Mouse (Mus musculus): Measurements from ENCODE around the gene Fscn3.

GRCm38 (mm10) chr6:28449253-28449652 is 21.7 kb downstream of the Fscn3 start, which contains the start of gene Pax4:
- TF ChIP-seq CTCF (IDR thresholded peaks at IDR 0.05; ENCODE audit: borderline replicate concordance, insufficient read depth, low read length) (no peak), POLR2A (IDR thresholded peaks at IDR 0.05; ENCODE audit: low read depth, low read length) (no peak)

Measured in embryonic fibroblast, embryonic 13.5 days (primary cell).